Mouse (Mus musculus) urinary bladder, postnatal 4 days (tissue): ENCODE data around the gene Xpnpep3.
A peak's percentile ranks its signal among the peaks of the same experiment; 100 is the strongest.

Source experiments
- DNase-seq, 2 experiments: peaks; one replicate each; pipeline ENCODE4 v3.0.0; 2021 to 2022; ENCODE audit warnings: low spot score in 2 of 2

Gene Xpnpep3

DNA sequence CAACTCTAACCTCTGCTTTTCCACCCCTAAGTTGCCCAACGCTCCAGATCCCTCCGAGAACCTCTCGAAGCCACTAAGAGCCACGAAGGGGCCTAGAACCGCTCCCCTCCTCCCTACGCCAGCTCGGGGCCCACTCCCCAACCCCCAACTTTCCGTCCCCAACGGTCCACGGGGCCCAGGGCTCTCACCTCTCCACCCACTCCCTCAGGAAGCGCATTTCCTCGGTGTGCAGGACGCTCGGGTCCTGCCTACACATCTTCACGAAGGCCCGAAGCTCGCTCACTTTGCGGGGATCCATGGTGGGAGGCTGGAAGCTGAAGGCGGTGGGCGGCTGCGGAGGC lies 671 bp upstream of the Xpnpep3 start:
- DNase-seq = no peak

DNA sequence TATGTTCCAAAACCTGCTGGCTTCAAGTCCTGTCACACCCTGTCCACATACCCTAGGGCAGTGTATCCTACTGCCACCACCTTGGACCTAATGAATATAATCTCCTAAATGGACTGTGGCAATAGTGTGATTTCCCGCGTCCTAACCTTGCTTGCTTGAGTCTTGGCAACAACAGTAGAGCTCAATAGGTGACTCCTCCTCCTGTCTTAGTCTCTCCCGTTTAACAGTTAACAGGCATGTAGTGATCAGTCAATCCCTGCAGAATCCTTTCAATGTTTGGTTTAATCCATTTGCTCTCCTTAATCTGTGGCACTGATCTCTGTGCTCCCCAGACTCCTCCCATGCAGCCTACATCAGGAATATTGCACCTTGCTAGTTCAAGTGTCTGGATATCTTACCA lies 5.1 kb downstream of the Xpnpep3 start:
- DNase-seq = no peak

DNA sequence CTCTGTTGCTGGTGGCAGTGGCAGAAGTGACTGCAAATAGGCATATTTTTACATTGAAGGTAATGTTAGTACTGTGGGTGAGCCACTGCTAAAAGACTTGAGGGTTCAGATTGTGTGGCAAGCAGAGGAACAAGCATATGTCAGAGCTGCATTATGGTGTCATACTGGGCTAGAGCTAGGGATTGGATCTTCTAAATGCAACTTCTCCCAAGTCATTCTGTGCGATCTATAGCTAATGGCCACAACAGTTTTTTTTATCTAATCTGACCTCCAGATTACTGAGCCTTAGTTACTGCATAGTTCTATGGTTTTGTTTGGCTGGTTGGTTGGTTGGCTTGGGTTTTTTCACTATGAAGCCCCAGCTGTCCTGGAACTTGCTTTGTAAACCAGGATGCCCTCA lies 8.3 kb downstream of the Xpnpep3 start, which contains the start of gene Dnajb7:
TSS of gene Dnajb7 (minus strand) at position 101 of the 400 bp plus-strand sequence.
- no peak for DNase-seq

DNA sequence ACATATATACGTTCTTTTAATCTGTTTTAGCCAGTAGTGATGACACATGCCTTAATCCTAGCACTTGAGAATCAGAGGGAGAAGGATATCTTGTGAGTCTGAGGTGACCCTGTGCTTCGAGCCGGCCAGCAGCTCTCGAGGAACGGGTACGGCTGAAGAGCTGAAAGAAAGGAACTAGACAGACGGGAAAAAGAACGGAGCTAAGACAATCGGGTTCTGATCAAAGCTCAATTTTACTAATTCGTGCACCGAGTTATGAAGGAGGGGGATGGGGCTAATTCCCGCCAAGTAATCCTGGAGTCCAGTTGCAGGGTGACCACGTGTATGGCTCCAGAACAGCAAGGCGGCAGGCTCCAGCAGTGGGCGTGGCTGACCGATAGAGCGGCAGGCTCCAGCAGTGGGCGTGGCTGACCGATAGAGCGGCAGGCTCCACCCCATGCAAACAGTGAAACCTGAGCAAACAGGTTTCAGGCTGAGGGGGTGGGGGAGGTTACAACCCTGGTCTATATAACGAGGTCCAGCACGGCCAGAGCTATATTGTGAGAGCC lies 16.9 kb downstream of the Xpnpep3 start:
- peak; percentile 57 to 71 for DNase-seq

DNA sequence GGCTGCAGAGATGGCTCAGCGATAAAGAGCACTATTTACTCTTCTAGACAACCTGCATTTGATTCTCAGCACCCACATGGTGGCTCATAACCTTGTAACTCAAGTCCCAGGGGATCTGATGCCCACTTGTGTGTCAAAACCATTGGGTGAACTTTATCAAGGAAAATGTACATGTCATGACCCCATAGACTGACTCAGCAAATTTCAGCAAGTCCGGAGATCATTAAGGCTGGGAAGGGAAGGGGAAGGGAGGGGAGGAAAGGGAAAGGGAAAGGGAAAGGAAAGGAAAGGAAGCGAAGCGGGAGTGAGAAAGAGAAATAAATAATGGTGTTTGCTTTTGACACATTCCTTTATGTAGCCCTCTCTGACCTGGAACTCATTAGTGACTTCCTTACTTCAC lies 18.1 kb downstream of the Xpnpep3 start:
- no peak for DNase-seq

DNA sequence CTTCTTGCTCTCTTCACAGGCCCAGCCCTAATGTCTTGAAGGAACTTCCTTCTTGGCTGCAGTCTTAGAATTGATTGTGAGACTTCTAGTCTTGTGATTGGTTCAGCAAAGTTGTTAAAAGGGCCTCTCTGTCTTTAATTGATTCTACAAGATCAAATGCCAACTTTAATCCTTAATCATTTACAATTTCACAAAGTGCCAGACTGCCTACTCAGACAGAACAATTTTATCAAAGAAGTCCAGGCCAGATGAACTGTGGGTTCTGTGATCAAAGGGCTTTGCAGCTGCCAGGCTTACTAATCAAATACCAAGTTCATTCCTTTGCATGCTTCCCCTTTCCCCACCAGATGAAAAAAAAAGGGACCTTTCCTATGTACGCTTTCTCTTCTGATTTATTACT lies 21.5 kb downstream of the Xpnpep3 start:
- no peak for DNase-seq

DNA sequence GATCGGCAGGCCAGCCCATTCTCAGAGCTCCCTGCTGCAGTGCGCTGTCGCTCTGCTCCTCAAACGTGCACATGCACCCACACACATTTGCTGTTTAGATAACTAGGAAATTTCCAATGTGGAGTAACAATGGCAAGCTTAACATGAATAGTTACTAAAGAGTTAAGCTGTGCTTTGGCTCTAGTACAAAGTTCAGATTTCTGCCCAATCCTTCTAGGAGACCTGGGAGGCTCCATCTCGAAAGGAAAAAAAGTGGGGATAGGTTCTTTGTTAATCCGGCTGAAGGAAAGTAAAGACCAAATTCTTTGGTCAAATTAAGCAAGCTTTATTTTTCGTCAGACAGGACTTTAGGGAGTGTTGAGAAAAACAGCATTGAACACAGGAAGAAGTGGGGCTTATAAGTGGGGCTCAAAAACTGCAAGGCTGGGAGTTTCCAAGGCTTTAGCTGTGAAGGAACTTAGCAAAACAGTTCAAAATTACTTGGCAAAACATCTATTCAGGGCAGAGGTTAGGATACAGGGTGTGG lies 22.3 kb downstream of the Xpnpep3 start:
- no peak for DNase-seq

DNA sequence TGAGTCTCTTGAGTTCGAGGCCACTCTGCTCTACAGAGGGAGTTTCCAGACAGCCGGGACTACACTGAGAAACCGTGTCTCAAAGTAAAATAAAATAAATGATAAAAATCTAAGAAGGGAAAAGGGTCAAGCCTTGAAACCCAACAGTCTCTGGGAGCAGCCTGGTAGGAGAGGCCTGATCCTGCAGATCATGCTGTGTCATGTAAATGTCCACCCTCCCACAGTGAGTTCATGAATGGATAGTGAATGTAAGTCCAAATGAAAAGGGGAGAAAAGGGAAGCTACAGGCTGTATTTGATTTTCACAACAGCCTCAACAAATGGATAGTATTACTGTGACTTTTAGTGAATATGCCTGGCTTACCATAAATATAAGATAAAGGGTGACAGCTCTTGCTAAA lies 25.4 kb downstream of the Xpnpep3 start:
- no peak for DNase-seq

DNA sequence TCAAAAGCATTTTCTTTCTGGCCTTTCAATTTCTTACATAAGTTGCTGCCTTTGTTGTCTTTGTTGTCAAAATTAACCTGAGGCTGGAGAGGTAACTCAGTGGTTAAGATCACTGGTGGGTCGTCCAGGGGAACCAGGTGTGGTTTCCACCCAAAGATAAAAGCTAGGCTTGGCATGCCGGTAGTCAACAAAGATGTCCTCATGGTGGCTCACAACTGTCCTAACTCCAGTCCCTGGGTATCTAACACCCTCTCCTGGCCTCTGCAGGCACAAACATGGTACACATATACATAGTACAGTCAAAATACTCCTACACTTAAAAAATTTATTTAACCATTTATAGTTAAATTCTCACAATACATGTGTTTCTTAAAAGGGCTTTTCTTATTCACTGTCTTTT lies 28.0 kb downstream of the Xpnpep3 start:
- DNase-seq = no peak

DNA sequence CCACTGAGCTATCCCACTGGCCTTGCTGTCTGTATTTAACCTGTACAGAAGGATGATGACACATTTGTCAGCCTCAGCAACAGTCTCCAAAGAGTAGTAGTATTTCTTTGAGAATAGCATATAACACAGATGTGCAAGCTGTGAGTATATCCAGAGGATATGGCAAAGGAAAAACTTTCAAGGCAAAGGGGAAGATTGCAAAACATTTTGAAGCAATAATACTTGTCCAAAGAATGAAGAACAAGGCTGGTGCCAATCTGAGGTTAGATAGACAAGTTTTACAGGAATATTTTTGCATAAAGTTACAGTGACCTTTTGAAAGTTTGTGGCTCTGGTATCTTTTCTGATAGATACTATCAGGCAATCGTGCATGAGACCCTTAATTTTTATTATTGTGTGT lies 31.3 kb downstream of the Xpnpep3 start:
- no peak for DNase-seq

DNA sequence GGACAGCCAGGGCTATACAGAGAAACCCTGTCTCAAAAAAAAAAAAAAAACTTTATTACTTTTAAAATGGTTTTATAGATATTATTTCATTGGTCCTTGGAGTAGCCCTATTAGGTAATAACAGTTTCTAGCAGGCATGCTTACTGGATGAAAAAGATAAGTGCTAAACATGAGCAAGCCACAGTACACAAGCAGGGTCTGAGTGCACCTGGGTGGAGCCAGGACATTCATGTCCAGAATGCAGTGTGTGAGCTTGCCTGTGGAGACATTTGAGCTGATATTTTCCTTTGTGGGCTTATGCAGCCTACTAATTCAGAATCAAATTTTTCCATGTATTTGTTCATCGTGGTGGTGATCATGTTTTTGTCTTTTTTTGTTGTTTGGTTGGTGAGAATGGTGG lies 38.4 kb downstream of the Xpnpep3 start:
- no peak for DNase-seq

DNA sequence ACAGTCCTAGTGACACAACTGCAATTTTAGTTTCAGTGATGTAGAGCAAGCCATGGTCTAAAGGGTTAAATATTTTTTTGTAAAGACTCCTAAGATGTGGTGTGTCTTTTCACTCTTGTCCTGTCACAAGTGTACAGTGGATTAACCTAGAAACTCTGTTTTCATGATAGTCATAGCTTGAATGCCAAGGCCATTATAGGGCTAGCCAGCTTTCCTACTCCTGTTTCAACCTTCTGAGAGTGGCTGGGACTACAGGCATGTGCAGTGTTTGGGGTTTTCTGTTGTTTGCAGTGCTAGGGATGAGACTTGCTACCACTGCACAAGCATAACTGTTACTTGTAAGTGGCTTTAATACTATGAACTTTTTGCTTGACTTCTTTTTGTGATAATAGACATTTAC lies 39.3 kb downstream of the Xpnpep3 start:
- DNase-seq = no peak

DNA sequence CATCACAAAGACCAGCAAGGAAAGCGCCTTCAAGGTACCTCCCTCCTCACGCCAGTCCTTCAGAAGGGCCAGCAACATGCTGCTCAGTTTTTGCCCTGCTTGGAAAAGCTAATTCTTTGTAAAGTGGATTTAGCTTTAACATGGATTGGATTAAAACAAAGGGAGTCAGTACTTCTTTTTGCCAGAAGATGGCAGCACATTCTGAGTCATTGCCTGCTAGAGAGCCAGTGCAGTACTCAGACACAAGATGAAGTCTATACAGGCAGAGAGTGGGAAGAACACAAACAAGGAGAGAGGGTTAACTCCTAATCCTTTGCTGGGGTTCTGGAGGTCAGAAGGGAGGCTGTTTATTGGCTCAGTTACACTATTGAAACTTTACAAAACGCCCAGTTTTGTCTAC lies 48.5 kb downstream of the Xpnpep3 start:
- DNase-seq = no peak

DNA sequence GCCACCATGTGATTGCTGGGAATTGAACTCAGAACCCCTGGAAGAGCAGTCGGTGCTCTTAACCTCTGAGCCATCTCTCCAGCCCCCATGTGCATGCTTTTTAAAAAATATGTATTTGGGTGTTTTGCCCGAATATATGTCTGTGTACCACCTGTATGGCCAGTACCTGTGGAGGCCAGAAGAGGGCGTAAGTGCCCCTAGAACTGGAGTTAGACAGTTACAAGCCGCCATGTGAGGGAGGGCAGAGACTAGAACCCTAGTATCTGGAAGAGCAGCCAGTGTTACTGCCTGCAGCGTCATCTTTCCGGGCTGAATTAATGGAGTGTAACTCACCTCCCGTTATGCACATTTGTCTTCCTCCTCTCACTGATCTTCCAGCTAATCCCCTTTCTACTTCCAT lies 61.6 kb downstream of the Xpnpep3 start:
- no peak for DNase-seq

DNA sequence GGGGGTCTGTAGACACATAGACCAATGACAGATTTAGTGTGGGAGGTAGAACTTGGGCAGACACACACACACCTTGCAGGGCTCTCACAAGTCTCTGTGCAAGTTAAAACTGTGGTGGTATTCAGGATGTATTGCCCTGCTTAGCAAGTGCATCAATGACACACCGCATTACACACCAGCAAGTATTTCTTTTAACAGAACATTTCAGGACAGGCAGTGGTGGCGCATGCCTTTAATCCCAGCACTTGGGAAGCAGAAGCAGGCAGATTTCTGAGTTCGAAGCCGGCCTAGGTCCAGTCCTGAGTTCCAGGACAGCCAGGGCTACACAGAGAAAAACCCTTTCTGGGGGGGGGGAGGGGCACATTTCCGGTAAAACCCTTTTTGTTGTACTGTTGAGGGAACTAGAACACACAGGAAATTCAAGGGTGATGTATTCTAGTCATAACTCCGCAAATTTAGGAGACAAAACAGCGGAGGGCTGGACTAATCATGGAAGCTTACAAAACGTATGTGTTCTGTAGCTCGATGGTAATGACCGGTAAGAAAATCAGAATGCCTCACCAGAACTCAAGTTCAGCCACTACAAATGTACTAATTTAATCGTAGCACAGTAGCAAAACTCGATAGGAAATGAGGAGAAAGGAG lies 65.2 kb downstream of the Xpnpep3 start:
- DNase-seq = no peak

DNA sequence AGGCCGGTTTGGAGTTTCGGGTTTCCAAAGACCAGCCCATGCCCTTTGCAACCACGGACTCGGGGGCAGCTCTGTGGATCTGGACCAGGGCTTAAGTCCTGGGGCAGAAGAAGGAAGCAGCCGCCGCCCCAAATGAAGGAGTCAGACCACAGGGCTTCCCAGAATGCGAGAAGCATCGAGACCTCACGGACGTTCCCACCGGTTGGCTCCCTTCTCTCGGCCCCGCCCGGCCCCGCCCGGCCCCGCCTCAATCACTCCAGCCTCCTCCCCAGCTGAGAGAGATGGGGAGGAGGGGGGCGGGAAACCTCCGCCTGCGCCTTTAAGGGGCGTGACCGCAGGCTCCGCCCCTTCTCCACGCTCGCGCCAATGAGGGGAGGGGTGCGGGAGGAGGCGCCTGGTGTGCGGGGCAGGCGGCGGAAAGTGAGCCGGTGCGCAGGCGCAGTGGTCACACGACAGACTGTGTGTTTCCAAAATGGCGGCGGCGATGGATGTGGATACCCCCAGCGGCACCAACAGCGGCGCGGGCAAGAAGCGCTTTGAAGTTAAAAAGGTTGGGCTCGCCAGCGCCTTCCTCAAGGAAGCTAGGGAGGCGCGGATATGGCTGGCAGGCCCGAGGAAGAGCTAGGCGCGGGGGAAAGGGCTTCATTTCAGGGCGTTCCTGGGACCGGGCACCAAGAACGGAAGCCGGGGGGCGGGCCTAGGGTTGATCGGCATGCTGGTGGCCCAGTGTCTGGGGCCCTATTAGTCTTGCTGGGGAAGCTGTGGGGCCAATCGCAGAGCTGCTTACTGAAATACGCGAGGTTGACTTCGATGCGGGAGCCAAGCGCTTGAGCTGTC lies 66.2 kb downstream of the Xpnpep3 start, which contains the start of gene Rbx1:
TSS of gene Rbx1 (plus strand) at position 396 of the 837 bp plus-strand sequence.
- peak; percentile 99 for DNase-seq

DNA sequence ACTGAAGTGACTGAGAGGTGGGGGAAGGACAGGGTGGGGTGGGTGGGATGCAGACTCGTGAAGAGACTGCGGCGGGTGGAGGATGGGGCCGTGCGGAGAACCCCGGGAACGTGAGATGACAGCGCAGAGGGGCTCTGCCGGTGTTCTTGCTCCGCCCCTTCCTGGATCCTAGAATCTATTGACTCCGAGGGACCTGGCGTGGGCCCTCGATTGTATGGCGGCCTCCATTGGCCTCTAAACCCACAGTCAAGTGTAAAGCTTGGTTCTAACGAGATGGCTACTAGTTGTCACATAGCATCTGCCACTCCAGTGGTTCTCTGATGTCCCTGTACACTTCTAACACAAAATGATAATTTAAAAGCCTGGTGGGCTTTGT lies 66.8 kb downstream of the Xpnpep3 start:
- DNase-seq = no peak

DNA sequence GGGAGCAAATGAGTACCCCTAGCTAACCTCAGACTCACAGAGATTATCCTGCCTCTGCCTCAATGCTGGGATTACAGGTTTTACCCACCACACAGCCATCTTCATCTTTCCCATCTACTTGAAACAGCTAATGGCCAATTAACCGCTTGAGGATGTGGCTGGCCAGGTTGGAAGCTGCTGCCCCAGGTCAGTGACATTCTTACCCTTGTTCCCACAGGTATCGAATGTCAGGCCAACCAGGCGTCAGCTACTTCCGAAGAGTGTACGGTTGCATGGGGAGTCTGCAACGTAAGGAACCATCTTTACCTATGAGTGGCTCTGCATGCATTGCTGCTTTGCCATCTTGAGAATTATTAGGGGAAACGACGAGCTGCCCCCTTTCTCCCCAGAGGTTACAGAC lies 70.8 kb downstream of the Xpnpep3 start:
- no peak for DNase-seq

DNA sequence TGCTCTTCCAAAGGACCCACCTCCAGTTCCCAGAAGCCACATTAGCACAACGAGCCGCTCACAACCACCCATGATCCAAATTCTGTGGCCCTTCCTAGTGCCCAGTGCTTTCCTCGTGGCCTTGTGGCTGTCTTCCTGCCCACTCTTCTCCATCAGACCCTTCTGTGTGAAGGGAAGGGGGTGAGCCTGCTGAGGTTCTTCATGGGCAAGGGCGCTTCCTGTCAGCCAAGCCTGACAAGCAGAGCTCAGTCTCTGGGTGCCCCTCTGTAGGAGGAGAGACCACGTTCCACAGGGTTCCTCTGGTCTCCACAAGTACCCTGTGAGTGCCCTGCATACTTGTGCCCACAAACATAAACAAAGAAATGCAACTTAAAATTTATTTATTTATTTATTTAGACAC lies 72.3 kb downstream of the Xpnpep3 start:
- DNase-seq = no peak

DNA sequence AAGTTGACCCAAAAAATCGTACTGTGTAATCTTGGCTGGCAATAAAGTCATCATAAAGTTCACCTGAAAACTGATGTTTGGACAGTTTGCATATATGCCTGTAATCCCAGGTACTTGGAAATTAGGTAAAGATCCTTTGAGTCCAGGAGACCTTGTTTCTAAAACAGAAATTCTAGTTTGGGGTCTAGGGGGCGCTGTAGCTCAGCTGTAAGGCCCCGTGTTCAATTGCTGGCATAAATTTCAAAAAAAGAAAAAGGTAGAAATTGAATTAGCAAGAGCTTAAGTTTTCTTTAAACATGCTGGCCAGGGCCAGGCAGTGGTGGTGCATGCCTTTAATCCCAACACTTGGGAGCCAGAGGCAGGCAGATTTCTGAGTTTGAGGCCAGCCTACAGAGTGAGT lies 75.7 kb downstream of the Xpnpep3 start:
- no peak for DNase-seq

DNA sequence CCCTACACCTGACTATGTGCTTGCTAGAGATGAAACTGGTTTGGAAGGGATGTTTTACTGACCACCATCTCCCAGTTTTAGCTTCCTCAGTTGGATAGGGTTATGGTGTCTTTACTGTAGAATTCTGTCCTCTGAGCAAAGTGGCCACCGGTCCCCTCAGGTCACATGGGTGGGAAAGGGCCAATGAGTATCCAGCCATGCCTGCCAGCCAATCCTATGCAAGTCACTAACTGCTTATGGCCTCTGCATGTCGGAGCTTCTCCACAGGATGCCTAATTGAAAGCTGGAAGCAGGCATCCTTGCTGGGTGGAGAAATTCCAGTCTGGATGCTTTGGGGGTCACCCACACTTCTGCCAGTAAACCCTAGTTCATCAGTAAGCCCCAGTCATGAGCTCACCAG lies 76.7 kb downstream of the Xpnpep3 start:
- no peak for DNase-seq

DNA sequence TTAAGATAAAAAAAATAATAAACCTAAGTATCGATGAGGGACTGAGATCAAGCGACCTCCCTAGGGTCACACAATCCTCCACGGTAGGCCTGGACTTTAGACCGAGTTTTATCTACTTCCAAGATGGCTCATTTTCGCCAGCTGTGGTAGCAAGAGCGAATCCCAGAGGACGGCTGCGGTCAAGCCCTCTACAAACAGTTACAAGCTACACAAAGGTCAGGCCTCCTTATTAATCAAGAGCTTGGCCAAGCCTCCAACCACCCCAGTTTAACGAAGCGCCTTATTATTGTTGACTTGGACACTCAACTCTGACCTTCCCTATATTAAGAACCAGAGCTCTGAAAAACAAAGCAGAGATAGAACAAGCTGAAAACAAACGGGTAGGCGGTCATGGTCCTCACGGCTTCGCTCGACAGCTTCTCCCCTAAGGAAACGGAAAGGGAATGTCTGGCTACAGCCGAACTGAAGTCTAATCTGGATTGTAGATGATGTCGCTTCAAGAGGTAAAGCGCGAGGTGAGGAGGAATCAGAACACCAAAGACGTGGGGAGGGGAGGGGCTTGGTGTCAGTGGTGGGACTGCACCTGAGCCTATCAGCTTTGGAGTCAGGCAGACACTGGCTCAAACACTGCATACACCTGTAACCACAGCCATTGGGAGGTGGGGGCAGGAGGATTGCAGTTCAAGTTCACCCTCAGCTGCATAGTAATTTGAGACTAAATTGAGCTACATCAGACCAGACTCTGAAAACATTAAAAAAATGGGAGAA lies 79.7 kb downstream of the Xpnpep3 start:
- DNase-seq = no peak
